Mouse (Mus musculus): ENCODE measurements around the gene Tpm3. TPM values are rescaled to one million over a fixed set of nuclear protein-coding genes. Genes with fewer than 3 reads are reported as not detected.
"Not testable (repeated sequence)": the region's sequence is repeated elsewhere in the genome, so short reads cannot be mapped to it uniquely, and the experiment has no call there.

The Tpm3 gene
- total RNA-seq, 2 experiments from 2014 or later: 177 to 183 TPM

DNA sequence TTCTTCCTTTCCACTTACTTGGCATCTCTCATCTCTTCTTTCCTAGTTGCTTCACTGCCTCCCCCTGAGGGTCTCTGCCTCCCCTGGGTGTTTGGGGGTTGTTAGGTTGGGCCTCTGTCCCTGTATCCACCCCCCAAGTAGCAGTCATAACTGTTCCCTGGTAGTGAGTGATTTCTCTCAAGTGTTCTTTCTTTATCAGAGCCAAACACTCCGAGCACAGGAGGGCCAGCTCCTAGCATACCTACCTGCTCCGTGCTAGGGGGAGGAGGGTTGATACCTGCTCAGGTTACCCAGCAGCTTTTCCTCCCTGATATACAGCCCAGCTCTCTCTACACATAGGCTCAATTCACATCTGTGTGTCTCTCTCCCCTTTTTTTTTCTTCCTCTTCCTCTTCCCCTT is 16.2 kb downstream of the Tpm3 start:
- DNase-seq (ENCODE audit: low spot score in 2 of 2): no peak
- Histone ChIP-seq H3K27ac (no peak overlapping the region), H3K4me3 (no peak overlapping the region)
- no peak for TF ChIP-seq CTCF (conservative IDR thresholded peaks at IDR 0.05)

DNA sequence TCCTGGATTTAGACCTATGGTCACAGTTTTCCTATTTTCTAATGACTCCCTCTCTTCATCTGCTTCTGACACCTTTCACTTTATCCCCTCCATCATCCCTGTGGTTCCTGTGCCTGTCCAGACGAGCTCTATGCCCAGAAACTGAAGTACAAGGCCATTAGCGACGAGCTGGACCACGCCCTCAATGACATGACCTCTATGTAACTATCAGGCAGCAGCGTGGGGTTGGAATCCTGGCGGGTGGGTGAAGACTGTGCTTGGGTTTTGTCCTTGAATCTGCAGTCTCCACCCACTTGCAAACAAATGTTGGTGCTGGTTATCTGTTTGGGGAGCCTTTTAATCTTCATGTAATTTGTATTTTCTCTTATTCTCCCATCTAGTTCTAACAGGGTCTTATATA is 18.4 kb downstream of the Tpm3 start:
- no peak overlapping the region for H3K4me3 ChIP-seq
- DNase-seq (ENCODE audit: low spot score in 2 of 2): no peak
- no peak for TF ChIP-seq CTCF (conservative IDR thresholded peaks at IDR 0.05)
- H3K27ac ChIP-seq: no peak overlapping the region

DNA sequence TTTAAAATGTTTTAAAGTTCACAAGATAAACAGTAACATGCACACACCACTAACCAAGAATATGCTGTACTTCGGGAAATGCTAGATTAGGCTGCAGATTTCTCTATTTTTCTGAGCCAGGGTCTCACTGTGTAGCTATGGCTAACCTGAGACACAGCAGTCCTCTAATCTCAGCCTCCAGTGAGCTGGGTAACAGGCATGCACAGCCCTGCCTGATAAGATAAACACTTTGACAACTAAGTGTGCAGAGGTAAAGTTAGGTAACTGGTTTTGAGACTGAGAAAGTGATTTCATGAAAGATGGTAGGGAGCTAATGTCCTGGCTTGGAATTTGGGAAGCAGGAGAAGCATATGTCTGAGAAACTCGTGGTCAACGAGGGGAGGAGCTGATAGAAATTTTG is 22.0 kb downstream of the Tpm3 start:
- DNase-seq (ENCODE audit: low spot score in 2 of 2): no peak
- no peak for TF ChIP-seq CTCF (conservative IDR thresholded peaks at IDR 0.05)
- Histone ChIP-seq H3K4me3 (no peak overlapping the region), H3K27ac (no peak overlapping the region)

DNA sequence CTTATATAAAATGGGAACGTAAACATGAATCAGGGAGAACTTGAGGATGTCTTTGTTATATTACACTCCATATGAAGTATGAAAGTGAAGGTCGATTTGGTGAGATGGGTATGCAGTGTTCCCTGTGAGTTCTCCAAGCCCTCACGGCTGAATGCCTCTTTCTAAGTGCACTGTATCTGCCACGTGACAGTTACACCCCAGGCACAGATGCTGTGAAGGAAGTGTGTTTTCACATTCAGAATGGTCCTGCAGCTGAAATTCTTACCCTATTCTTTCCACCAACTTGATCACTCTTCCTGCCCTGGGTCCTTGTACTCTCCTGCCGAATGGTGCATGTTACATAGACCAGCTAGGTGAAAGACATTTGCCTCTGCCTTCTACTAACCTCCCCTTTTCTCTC is 25.5 kb downstream of the Tpm3 start:
- no peak for DNase-seq (ENCODE audit: low spot score in 2 of 2)
- Histone ChIP-seq H3K27ac (no peak overlapping the region), H3K4me3 (no peak overlapping the region)
- TF ChIP-seq CTCF (conservative IDR thresholded peaks at IDR 0.05): no peak

DNA sequence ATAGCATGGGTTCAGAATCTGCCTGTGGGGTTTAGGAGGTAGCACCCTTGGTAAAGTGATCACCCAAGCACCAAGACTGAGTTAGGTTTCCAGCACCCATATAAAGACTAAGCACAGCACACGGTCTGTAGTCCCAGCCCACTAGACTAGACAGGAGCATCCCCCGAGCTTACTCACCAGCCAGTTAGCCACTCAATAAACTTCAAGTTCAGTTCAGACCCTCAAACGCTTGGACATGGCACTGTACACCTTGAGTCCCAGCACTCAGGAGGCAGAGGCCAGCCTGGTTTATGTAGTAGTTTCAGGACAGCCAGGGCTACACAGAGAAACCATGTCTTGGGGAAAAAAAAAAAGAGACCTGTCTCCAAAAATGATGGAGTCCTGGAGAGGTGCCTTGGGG is 28.6 kb downstream of the Tpm3 start:
- no peak for TF ChIP-seq CTCF (conservative IDR thresholded peaks at IDR 0.05)
- Histone ChIP-seq H3K4me3 (no peak overlapping the region), H3K27ac (no peak overlapping the region)
- DNase-seq (ENCODE audit: low spot score in 2 of 2): no peak

DNA sequence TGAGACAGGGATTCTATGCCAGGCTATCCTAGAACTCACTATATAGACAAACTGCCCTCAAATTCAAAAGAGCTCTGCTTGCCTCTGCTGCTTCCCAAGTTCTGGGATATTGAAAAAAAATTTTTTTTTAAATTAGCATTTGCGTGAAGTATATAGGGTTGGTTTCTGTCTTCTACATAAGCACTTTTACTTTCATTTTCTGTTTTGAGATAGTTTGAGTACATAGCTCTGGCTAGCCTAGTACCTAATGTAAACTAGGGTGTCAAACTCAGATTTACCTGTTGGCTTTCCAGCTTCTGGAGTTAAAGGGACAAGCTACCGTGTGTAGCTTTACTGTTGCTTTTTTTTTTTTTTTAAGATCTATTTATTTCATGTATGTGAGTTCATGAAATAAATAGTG is 29.2 kb downstream of the Tpm3 start:
- TF ChIP-seq CTCF (conservative IDR thresholded peaks at IDR 0.05): no peak
- no peak overlapping the region for H3K4me3 ChIP-seq
- no peak overlapping the region for H3K27ac ChIP-seq
- no peak for DNase-seq (ENCODE audit: low spot score in 2 of 2)

DNA sequence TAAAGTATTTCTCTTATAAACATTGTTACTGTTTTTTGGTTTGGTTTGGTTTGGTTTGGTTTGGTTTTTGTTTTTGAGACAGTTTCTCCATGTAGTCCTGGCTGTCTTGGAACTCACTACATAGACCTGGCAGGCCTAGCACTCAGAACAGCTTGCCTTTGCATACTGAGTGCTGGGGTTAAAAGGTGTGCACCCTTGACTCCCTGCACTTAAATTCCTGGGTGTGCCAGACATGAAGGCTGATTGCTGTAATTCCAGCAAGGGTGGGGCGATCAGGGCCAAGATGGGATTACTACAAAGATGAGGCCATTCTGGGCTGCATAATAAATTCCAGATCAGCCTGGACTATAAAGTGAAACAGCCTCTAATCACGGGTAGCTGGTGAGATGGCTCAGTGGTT is 29.8 kb downstream of the Tpm3 start:
- Histone ChIP-seq H3K27ac (no peak overlapping the region), H3K4me3 (no peak overlapping the region)
- no peak for TF ChIP-seq CTCF (conservative IDR thresholded peaks at IDR 0.05)
- no peak for DNase-seq (ENCODE audit: low spot score in 2 of 2)

DNA sequence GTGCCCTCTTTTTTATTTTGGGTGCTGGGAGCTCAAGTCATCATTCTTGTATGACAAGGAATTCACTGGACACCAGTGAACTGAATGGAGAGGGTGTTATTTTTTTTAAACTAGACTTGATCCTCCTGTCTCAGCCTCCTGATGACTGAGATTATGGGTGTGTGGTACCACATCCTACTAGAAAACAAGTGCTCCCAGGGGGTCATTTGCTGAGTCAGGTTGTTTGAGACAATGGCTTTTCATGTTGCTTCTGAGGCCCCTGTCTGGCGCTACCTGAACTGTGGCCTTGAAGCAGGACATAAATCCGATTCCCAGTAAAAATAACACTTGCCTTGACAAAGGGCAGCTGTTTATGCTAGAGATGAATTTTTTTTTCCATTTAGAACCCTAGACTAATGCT is 30.7 kb downstream of the Tpm3 start:
- DNase-seq (ENCODE audit: low spot score in 2 of 2): no peak
- no peak overlapping the region for H3K4me3 ChIP-seq
- no peak overlapping the region for H3K27ac ChIP-seq
- no peak for TF ChIP-seq CTCF (conservative IDR thresholded peaks at IDR 0.05)

DNA sequence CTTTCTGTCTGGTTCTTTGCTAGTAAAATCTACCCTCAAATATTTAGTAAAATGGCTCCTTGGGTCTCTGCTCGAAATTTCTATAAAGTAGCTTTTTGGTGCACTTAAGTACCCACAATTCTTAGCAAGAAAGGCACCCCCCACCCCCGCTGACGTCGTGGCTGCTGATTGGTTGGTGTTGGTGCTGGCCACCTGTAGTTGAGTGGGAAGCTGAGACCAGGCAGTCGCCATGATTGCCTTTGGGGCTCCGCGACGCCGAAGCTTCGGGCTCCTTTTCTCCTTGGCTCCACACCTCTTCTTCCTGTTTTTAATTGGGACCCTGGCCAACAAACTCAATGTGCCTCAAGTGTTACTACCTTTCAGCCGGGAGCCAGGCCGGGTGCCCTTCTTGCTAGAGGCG is 31.5 kb downstream of the Tpm3 start, which contains the start of gene Nup210l:
TSS of gene Nup210l (plus strand) at position 195 of the 400 bp plus-strand sequence.
- Histone ChIP-seq H3K4me3 (no peak within 1 kb of the TSS), H3K27ac (no peak within 1 kb of the TSS)
- TF ChIP-seq CTCF (conservative IDR thresholded peaks at IDR 0.05): no peak
- no peak for DNase-seq (ENCODE audit: low spot score in 2 of 2)

DNA sequence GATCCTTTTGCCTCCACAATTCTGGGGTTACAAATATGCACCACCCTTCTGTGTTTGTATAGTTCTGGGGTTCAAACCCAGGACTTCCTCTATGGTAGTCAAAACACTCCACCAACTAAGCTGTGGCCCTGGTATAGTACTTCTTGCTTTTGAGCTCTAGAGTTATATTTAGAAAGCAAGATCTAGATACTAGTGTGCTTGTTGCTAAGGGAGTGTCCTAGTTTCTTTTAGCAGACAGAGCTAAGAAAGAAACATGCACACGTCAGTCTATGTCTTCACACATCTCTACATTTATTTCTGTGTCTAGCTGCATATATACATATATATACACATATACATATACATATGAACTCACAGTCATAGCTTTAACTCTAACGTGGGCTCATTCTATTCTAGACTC is 39.3 kb downstream of the Tpm3 start:
- Histone ChIP-seq H3K4me3 (no peak overlapping the region), H3K27ac (no peak overlapping the region)
- no peak for DNase-seq (ENCODE audit: low spot score in 2 of 2)
- no peak for TF ChIP-seq CTCF (conservative IDR thresholded peaks at IDR 0.05)

DNA sequence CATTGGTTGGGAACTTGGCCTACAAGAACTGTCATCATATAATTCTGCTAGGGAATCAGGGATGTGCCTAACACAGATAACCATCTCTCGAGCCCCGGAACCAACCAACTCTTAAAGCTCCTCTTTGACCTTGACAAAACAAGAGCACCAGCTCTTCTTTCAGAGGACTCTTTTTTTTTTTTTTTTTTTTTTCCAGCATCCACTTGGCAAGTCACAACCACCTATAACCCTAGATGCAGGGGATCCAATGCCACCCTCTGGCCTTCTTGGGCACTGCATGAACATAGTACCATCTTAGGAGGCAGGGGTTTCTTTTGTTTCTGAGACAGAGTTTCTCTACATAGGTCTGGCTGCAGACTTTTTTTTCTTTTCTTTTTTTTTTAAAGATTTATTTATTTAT is 41.9 kb downstream of the Tpm3 start:
- Histone ChIP-seq H3K27ac (no peak overlapping the region), H3K4me3 (no peak overlapping the region)
- peak; percentile 56 for TF ChIP-seq CTCF (conservative IDR thresholded peaks at IDR 0.05)
- DNase-seq (ENCODE audit: low spot score in 2 of 2): no peak

DNA sequence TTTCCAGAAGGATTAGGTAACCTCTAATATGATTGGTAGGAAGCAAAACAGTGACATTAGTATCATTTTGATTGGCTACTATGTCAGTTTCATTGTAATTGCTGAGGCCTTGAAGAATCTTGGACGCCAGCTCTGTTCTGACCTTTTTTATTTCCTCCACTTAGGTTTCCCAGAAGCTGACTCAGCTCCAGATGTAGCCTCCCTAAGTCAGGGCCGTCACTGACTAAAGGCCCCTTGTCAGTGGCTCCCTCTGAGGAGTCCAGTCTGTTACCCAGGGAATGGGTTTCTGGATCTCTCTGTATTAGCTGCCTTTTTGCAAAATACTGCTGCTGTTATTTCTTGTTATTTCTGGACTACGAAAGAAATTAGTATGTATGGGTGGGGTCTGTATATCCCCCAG is 43.1 kb downstream of the Tpm3 start:
- DNase-seq (ENCODE audit: low spot score in 2 of 2): no peak
- Histone ChIP-seq H3K27ac (no peak overlapping the region), H3K4me3 (no peak overlapping the region)
- no peak for TF ChIP-seq CTCF (conservative IDR thresholded peaks at IDR 0.05)

DNA sequence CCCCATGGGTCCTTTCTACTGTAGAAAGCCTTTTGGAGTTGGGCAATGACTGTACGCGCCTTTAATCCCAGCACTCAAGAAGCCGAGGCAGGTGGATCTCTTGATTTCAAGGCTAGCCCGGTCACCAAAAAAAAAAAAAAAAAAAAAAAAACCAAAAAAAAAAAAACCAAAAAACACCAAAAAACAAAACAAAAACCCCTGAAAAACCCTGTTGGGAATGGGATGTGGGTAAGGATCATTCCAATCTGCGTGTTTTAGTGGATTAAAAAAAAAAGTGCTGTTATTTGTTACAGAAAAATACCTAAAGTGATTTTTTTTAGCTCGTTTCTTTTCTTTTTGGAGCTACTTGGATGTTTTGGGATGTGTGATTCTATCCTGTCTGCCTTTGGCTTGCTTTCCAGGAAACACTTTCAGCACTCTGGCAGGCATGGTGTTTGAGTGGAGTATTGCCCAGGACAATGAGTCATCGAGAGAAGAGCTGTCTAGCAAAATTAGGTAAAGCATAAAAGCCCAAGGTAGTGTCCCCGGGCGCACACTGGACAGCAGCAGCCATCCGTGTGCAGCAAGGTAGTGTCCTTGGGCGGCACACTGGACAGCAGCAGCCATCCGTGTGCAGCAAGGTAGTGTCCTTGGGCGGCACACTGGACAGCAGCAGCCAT is 45.8 kb downstream of the Tpm3 start:
- peak in 1 of 2 experiments; percentile 53 for DNase-seq (ENCODE audit: low spot score in 2 of 2)
- no peak for TF ChIP-seq CTCF (conservative IDR thresholded peaks at IDR 0.05)
- H3K4me3 ChIP-seq: no peak overlapping the region
- no peak overlapping the region for H3K27ac ChIP-seq

DNA sequence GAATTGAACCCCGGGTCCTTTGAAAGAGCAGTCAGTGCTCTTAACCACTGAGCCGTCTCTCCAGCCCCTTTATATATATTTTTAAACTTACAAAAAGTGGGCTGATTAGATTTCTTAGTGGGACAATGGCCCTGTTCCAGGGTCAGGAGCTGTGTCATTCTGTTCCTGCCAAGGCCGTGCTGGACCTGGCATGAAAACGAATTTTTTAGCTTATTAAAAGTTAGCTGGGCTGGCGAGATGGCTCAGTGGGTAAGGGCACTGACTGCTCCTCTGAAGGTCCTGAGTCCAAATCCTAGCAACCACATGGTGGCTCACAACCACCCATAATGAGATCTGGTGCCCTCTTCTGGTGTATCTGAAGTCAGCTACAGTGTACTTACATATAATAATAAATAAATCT is 49.6 kb downstream of the Tpm3 start:
- not testable (repeated sequence) for DNase-seq (ENCODE audit: low spot score in 2 of 2); H3K27ac ChIP-seq; H3K4me3 ChIP-seq
- 0 out of 2 replicates have a peak, but pooled peaks have one; percentile 23 for TF ChIP-seq CTCF (conservative IDR thresholded peaks at IDR 0.05)

Data from layer of hippocampus, adult 2 months (tissue).